Mouse (Mus musculus): ENCODE measurements around the gene Tmsb10. TPM values are rescaled to one million over a fixed set of nuclear protein-coding genes. Genes with fewer than 3 reads are reported as not detected.

Gene Tmsb10
- polyA plus RNA-seq, 1 experiment from 2014 or later, result 1,116 TPM

DNA sequence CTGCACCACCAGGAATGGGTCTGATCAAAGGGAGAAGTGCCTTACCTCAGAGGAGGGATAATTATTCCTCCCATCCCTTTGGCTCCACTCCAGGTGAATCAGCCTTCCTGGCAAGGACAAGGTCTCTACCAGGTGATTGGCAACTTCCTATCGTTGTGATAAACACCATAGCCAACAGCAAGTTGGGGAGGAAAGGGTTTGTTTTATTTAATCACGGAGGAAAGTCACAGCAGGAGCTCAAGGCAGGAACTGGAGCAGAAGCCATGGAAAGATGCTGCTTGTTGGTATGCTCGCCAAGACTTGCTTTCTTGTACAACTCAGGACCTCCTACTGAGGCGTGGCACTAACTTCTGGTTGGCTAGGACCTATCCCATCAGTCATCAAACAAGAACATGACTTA is 47.3 kb downstream of the Tmsb10 start:
- Histone ChIP-seq H3K27me3 (replicated peaks; ENCODE audit: control insufficient read depth, insufficient read depth, low read length) (no peaks in the 10 kb centered on the region), H3K4me2 (no peak overlapping the region), H3K9me3 (ENCODE audit: control insufficient read depth, low read length) (no peaks in the 10 kb centered on the region), H3K4me1 (replicated peaks; ENCODE audit: control insufficient read depth, insufficient read depth, low read length) (no peaks in the 10 kb centered on the region), H3K27ac (ENCODE audit: low read depth, low read length) (no peak overlapping the region), H3K36me3 (ENCODE audit: control insufficient read depth, insufficient read depth, low read length) (no peaks in the 10 kb centered on the region), H3K9ac (ENCODE audit: low read depth, low read length) (no peak overlapping the region), H3K4me3 (ENCODE audit: low read depth, low read length) (no peak overlapping the region)
- ATAC-seq (replicated peaks; ENCODE audit: low FRiP score), result no peak
- 62% methylated on average over 4 of the region's 4 CpGs for WGBS
- DNase-seq (ENCODE audit: low spot score), result no peak

Other genes starting within 250 kb of the Tmsb10 start
- 11.6 and 14.6 TPM in 2 replicates for gene Tcf7l1, start 169.5 kb downstream of the Tmsb10 start, polyA plus RNA-seq (2014; fragmentation: Nextera tagmentation; extraction: Ambion mirVana)
- 40.6 and 46.8 TPM in 2 replicates for gene Kcmf1, start 58.8 kb downstream of the Tmsb10 start, polyA plus RNA-seq (2014; fragmentation: Nextera tagmentation; extraction: Ambion mirVana)

Measured in liver, embryonic 11.5 days (tissue).